Mouse (Mus musculus): Measurements from ENCODE around the gene Slc25a47. TPM values are rescaled to one million over a fixed set of nuclear protein-coding genes. Genes with fewer than 3 reads are reported as not detected.
A peak's percentile ranks its signal among the peaks of the same experiment; 100 is the strongest.

The Slc25a47 gene
- total RNA-seq, 2 experiments from 2014 or later: 4.9 to 6.8 TPM

- DNase-seq: peak in 1 of 2 experiments; percentile 34
- intact Hi-C loops (cut with DNase I): loop anchor here (2.0 to 10.0 kb wide), 4 partner anchors 151 to 1495 kb away; no protein-coding TSS in a partner anchor
Observed at GRCm38 (mm10) chr12:108903600-108904275, 67.9 kb downstream of the Slc25a47 start.

- intact Hi-C loops (cut with DNase I): loop anchor here (10.0 kb wide), 2 partner anchors 151 to 411 kb away; no protein-coding TSS in a partner anchor
Observed at GRCm38 (mm10) chr12:108904276-108904653, 68.4 kb downstream of the Slc25a47 start.

DNA sequence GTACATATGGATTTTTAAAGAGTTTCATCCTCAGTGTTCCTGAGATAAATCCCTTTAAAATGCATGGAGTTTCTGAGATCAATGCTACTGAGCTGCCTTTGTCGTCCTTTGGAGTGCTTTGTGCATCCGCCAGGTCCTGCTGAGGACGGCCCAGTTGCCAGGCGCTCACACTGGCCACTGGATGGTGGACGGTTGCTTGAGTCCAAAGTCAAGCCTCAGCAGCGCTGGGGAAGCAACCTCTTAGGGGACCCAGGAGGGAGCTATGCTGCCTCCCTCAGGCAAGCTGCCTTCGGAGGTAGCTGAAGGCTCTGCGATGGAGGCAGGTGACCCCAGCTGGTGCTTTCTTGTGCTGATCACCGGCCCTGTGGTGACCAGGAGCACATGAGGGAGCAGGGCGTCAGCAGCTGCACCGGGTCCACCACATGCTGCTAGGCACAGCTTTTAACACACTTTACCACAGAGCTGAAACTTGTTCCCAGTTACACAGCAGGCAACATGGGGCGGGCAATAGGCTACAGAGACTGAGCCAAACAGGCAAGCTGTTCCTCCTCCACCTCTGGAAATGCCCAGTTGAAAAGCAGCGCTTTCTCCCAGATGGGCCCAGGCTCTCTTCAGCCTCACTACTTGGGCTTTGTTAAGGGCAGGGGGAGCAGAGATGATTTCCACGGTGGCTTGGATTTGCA lies 69.9 kb downstream of the Slc25a47 start:
- no peak for DNase-seq
- intact Hi-C loops (cut with DNase I): loop anchor here (5.0 to 10.0 kb wide), 3 partner anchors 149 to 409 kb away; no protein-coding TSS in a partner anchor

More at GRCm38 (mm10) chr12:108904276-108904653, 68.4 kb downstream of the Slc25a47 start:
- no peak for DNase-seq

DNA sequence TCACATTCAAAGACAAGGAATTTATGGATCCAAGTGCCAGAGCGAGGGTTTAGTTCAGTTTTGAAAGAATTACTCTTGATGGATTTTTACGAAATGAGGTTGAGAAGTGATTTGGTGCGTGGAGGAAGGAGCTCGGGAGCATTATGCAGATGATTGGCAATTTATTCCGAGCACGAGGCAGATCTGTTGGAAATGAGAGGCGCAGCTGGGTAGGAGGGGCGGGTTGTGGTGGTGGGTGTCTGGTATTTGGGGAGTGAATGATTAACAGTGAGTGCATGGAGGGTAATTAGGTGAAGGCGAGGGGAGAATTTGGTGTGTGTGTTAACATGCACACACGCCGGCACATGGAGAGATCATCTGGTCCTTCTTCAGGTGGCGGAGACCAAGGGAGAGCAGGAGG lies 70.6 kb downstream of the Slc25a47 start:
- intact Hi-C loops (cut with DNase I): loop anchor here (5.0 to 10.0 kb wide), 3 partner anchors 148 to 408 kb away; no protein-coding TSS in a partner anchor
- DNase-seq: no peak

Small RNAs within 50 kb of the gene (microRNA-seq; reads per million reads assigned to microRNA genes)
- gene Mir345: 47.5 to 62.3 reads per million in 2 experiments

Other genes with a start within 250 kb of the Slc25a47 start
- gene Degs2, start 133.7 kb upstream of the Slc25a47 start, total RNA-seq (2021): under 1 TPM in 1 of 2 experiments, not detected in 1; 0.15 TPM
- 10 to 100 TPM; 24.6 to 28.5 TPM for gene Yy1, start 43.1 kb upstream of the Slc25a47 start, total RNA-seq (2021)
- gene Slc25a29, start 163 bp upstream of the Slc25a47 start, total RNA-seq (2021): 1 to 10 TPM; 7.3 to 9.2 TPM
- gene Wdr25, start 57.6 kb downstream of the Slc25a47 start, total RNA-seq (2021): 1 to 10 TPM; 4.6 to 5.1 TPM
- 10 to 100 TPM; 23.8 to 26.2 TPM for gene Wars, start 58.1 kb downstream of the Slc25a47 start, total RNA-seq (2021)
- under 1 TPM; 0.15 to 0.20 TPM for gene Begain, start 232.2 kb downstream of the Slc25a47 start, total RNA-seq (2021)